Mouse (Mus musculus): ENCODE measurements around the gene Sdf4.

DNA sequence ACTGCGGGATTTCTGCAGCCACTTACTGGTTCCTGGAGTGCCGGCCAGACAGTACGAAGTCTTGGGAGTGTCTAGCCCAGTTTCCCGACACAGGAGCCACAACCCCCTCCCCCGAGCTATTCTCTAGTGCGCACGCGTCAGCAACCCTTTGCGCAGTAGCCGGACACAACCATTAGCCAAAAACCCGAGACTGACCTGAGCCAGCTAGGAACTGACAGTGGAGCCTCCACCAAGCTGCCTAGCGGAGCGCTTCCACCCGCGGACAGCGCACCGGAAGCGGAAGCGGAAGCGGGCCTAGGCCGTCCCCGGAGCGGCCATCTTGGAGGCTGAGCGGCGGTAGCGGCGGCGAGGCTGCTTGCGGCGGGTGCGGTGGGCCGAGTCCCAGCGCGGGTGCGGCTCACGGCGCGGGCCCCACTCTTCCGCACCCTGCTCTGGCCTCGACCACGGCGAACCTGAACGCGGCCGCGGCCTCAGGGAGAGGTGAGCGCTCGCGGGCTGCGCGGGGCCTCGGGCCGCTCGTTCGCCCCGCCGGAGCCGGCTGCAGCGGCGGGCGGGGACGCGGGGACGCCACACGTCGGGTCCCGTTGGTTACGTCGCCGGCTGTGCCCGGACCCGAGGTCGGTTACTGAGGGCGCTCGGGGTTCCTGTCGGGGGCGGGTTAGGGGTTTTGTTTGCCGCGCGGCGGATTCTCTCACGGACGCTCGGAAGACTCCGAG, 49.0 kb upstream of the Sdf4 start, which contains the start of gene Ube2j2:
- TF ChIP-seq POLR2A (IDR thresholded peaks at IDR 0.05; ENCODE audit: control insufficient read depth, extremely low read depth, insufficient read depth, low read length, poor library complexity) = peak; percentile 77
- no peak for TF ChIP-seq CTCF (IDR thresholded peaks at IDR 0.05; ENCODE audit: borderline replicate concordance, control insufficient read depth, extremely low read depth, insufficient read depth, low read length, poor library complexity)

Measured in thymus, adult 2 months (tissue).